Mouse (Mus musculus) spleen, adult 2 months (tissue): ENCODE results near the gene Edem1.

ENCODE experiments used
- CTCF ChIP-seq: fragments of 200-500 bp; IDR thresholded peaks from 2 replicates; pipeline ENCODE4 v1.5.1; 2011; ENCODE audit warnings: mild to moderate bottlenecking, inconsistent platforms; ENCODE audit not compliant: insufficient read depth, insufficient read length, insufficient replicate concordance; ENCODE audit errors: extremely low read depth
- POLR2A ChIP-seq: fragments of 200-500 bp; IDR thresholded peaks from 2 replicates; pipeline ENCODE4 v1.6.1; 2011; ENCODE audit warnings: low read depth, low read length, inconsistent platforms

DNA sequence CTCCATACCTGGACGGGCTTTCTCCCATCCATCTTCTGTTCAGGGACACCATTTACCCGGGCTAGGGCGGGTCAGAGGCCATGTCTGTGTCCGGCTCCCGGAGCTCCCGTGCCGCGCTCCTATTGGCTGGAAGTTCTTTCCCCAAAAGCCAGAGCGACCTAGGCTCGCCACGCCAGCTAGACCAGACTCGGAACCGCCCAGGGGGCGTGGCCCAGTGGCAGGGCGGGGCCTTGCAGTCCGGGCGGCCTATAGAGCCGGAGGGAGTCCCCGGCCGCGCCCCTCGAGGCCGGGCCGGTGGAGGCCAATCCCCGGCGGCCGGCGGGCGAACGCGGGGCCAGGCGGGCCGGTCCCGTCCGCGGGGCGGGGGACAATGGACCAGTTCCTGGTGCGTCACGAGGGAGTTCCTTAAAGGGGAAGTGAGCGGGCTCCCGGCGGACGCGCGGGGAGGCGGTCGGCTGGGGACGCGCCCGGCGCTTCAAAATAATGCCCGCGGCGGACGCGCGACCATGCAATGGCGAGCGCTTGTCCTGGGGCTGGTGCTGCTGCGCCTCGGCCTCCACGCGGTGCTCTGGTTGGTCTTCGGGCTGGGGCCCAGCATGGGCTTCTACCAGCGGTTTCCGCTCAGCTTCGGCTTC is at the start of gene Edem1:
- TF ChIP-seq CTCF, result no peak
- peak; percentile 44; the same call in 1 of the 2 replicates for TF ChIP-seq POLR2A
